Mouse (Mus musculus): ENCODE measurements around the gene Bak1.

The Bak1 gene

GRCm38 (mm10) chr17:27048445-27049239 is 19.8 kb upstream of the Bak1 start:
- DNase-seq, result no peak

GRCm38 (mm10) chr17:27047762-27048444 is 19.1 kb upstream of the Bak1 start:
- DNase-seq, result no peak

GRCm38 (mm10) chr17:27045164-27045563 is 16.4 kb upstream of the Bak1 start:
- DNase-seq, result no peak

- DNase-seq, result no peak
Observed at GRCm38 (mm10) chr17:27042840-27043239, 14.0 kb upstream of the Bak1 start.

GRCm38 (mm10) chr17:27041787-27042055 is 12.9 kb upstream of the Bak1 start:
- no peak for DNase-seq

- no peak for DNase-seq
Observed at GRCm38 (mm10) chr17:27041046-27041786, 12.4 kb upstream of the Bak1 start.

GRCm38 (mm10) chr17:27040304-27041045 is 11.7 kb upstream of the Bak1 start:
- DNase-seq, result no peak

GRCm38 (mm10) chr17:27039432-27040102 is 10.8 kb upstream of the Bak1 start:
- DNase-seq, result no peak

GRCm38 (mm10) chr17:27038335-27039050 is 9.7 kb upstream of the Bak1 start:
- DNase-seq, result no peak

GRCm38 (mm10) chr17:27036465-27036864 is 7.7 kb upstream of the Bak1 start:
- no peak for DNase-seq

GRCm38 (mm10) chr17:27032869-27033268 is 4.1 kb upstream of the Bak1 start:
- peak; percentile 76 for DNase-seq

GRCm38 (mm10) chr17:27032328-27032727 is 3.5 kb upstream of the Bak1 start:
- no peak for DNase-seq

- DNase-seq, result no peak
Observed at GRCm38 (mm10) chr17:27030896-27031295, 2.1 kb upstream of the Bak1 start.

GRCm38 (mm10) chr17:27029431-27029830 is 622 bp upstream of the Bak1 start:
- DNase-seq, result no peak

GRCm38 (mm10) chr17:27028284-27028795 is 469 bp downstream of the Bak1 start:
- DNase-seq, result peak; percentile 90

- peak; percentile 52 for DNase-seq
Observed at GRCm38 (mm10) chr17:27027460-27028283, 1.1 kb downstream of the Bak1 start.

GRCm38 (mm10) chr17:27025951-27026350 is 2.9 kb downstream of the Bak1 start:
- no peak for DNase-seq

- DNase-seq, result no peak
Observed at GRCm38 (mm10) chr17:27025326-27025902, 3.4 kb downstream of the Bak1 start.

- no peak for DNase-seq
Observed at GRCm38 (mm10) chr17:27023342-27023741, 5.5 kb downstream of the Bak1 start.

GRCm38 (mm10) chr17:27021736-27022135 is 7.1 kb downstream of the Bak1 start:
- no peak for DNase-seq

Measured in liver (tissue).